ENCODE assay signal across 29 mouse cellular contexts in genomic region chr4:105326989-105327388, GRCm38 (mm10).
A peak's percentile ranks its signal among the peaks of the same experiment; 100 is the strongest.
DNase-seq lines count a peak whose midpoint lies in the region; ATAC-seq and TF ChIP-seq lines count a peak whose summit lies in the region.
"Had no signal": no experiment of that assay in that cellular context is flagged by ENCODE, and none has a peak within 500 bp of the region (broad histone marks: within the 10 kb centered on the region; RNA-seq: fewer than 3 reads in every experiment).

No protein-coding gene starts in this region.

- no peak overlapping the region for H3K9ac ChIP-seq in midbrain, embryonic 16.5 days (ENCODE audit: low read depth, low read length)
- H3K9ac ChIP-seq: forebrain, embryonic 13.5 days; heart, embryonic 13.5 days; limb, embryonic 13.5 days; lung, embryonic 15.5 days; neural tube, embryonic 12.5 days; stomach, embryonic 15.5 days had no signal

- H3K27me3 ChIP-seq in midbrain, embryonic 10.5 days (ENCODE audit: low read depth, poor library complexity, severe bottlenecking): no peaks in the 10 kb centered on the region
- H3K27me3 ChIP-seq in midbrain, embryonic 16.5 days (ENCODE audit: control insufficient read depth, insufficient read depth, low read depth, low read length): no peaks in the 10 kb centered on the region
- H3K27me3 ChIP-seq: forebrain, embryonic 13.5 days; heart, embryonic 13.5 days; limb, embryonic 13.5 days; lung, embryonic 15.5 days; neural tube, embryonic 12.5 days; stomach, embryonic 15.5 days had no signal

- WGBS in midbrain, embryonic 10.5 days: 36% methylated on average over 3 of the region's 3 CpGs
- WGBS in midbrain, embryonic 16.5 days: 37% methylated on average over 3 of the region's 3 CpGs

- no peaks in the 10 kb centered on the region for H3K36me3 ChIP-seq in midbrain, embryonic 10.5 days
- H3K36me3 ChIP-seq in midbrain, embryonic 16.5 days (ENCODE audit: control insufficient read depth, insufficient read depth, low read length): no peaks in the 10 kb centered on the region
- H3K36me3 ChIP-seq: heart, embryonic 13.5 days; limb, embryonic 13.5 days; lung, embryonic 15.5 days; neural tube, embryonic 12.5 days; stomach, embryonic 15.5 days had no signal

- H3K4me3 ChIP-seq in midbrain, embryonic 10.5 days: no peak overlapping the region
- no peak overlapping the region for H3K4me3 ChIP-seq in midbrain, embryonic 16.5 days (ENCODE audit: low read depth, low read length)
- no peak overlapping the region for H3K4me3 ChIP-seq in layer of hippocampus, adult 2 months
- H3K4me3 ChIP-seq: erythroblast, embryonic 14.5 days; forebrain, embryonic 13.5 days; heart, embryonic 13.5 days; limb, embryonic 13.5 days; lung, embryonic 15.5 days; myocyte; neural tube, embryonic 12.5 days; stomach, embryonic 15.5 days had no signal

- H3K9me3 ChIP-seq in midbrain, embryonic 10.5 days (replicated peaks): no peaks in the 10 kb centered on the region
- no peaks in the 10 kb centered on the region for H3K9me3 ChIP-seq in midbrain, embryonic 16.5 days (replicated peaks; ENCODE audit: control insufficient read depth, low read length, poor library complexity, severe bottlenecking)
- H3K9me3 ChIP-seq: forebrain, embryonic 13.5 days; heart, embryonic 13.5 days; limb, embryonic 13.5 days; lung, embryonic 15.5 days; neural tube, embryonic 12.5 days; stomach, embryonic 15.5 days had no signal

- no peak for ATAC-seq in midbrain, embryonic 16.5 days
- ATAC-seq: activated CD4-positive, CD25-positive, alpha-beta regulatory T cell, adult 4 months; forebrain, embryonic 13.5 days; intestine, embryonic 16.5 days had no signal

- H3K27ac ChIP-seq in midbrain, embryonic 10.5 days (replicated peaks): 0 out of 2 replicates have a peak overlapping the region, but pooled peaks have one; percentile 17
- no peak overlapping the region for H3K27ac ChIP-seq in midbrain, embryonic 16.5 days (ENCODE audit: low read length)
- H3K27ac ChIP-seq in layer of hippocampus, adult 2 months: no peak overlapping the region
- H3K27ac ChIP-seq: forebrain, embryonic 13.5 days; heart, embryonic 13.5 days; limb, embryonic 13.5 days; lung, embryonic 15.5 days; neural tube, embryonic 12.5 days; stomach, embryonic 15.5 days had no signal

- intact Hi-C loops in gastrocnemius, postnatal 14 days (cut with DNase I; ENCODE audit: low total_unique reads): no loop called here

- peak; percentile 37 for DNase-seq in gastrocnemius, postnatal 14 days
- no peak for DNase-seq in gastrocnemius, postnatal 10 days
- no peak for DNase-seq in midbrain, embryonic 10.5 days (ENCODE audit: low spot score)
- peak; percentile 44 for DNase-seq in gastrocnemius, postnatal 25 days
- no peak for DNase-seq in frontal cortex, postnatal 36 days (ENCODE audit: low spot score in 2 of 2)
- DNase-seq in layer of hippocampus, adult 2 months (ENCODE audit: low spot score in 2 of 2): no peak
- DNase-seq: adrenal gland, adult 2 months; adrenal gland, postnatal 36 days; B cell, adult 2 months; cerebellum, adult 8-10 months; cerebellum, postnatal 25 days; kidney, adult 9 months; kidney, postnatal 10 days; right cerebral cortex, postnatal 14 days; thymus, adult 18-20 months; thymus, postnatal 25 days had no signal

- no peak overlapping the region for H3K4me2 ChIP-seq in midbrain, embryonic 16.5 days (ENCODE audit: low read length)
- H3K4me2 ChIP-seq: forebrain, embryonic 13.5 days; heart, embryonic 13.5 days; limb, embryonic 13.5 days; liver, embryonic 11.5 days; lung, embryonic 15.5 days; midbrain, embryonic 11.5 days; neural tube, embryonic 12.5 days; stomach, embryonic 15.5 days had no signal

- TF ChIP-seq CTCF in layer of hippocampus, adult 2 months (conservative IDR thresholded peaks at IDR 0.05): no peak

- peaks cover 19% of the 10 kb centered on the region for H3K4me1 ChIP-seq in midbrain, embryonic 10.5 days
- H3K4me1 ChIP-seq in midbrain, embryonic 16.5 days (ENCODE audit: control insufficient read depth, insufficient read depth, low read length): no peaks in the 10 kb centered on the region
- H3K4me1 ChIP-seq: neural tube, embryonic 12.5 days had no signal

Comparison
In these comparisons a context has a peak if more than half of its experiments do, and no peak if none do; other contexts are left out.
1. DNase-seq: peak in gastrocnemius, postnatal 14 days (single experiment) and gastrocnemius, postnatal 25 days (single experiment); none in gastrocnemius, postnatal 10 days (single experiment), midbrain, embryonic 10.5 days (single experiment), frontal cortex, postnatal 36 days (0 of 2) and layer of hippocampus, adult 2 months (0 of 2).